Mouse (Mus musculus): ENCODE data around the gene Iqcc.

GRCm38 (mm10) chr4:129662255-129662813 is 43.4 kb upstream of the Iqcc start:
- TF ChIP-seq CTCF (conservative IDR thresholded peaks at IDR 0.05; ENCODE audit: insufficient read depth, insufficient read length, low read depth, low read length) (no peak), POLR2A (IDR thresholded peaks at IDR 0.05; ENCODE audit: low read depth, low read length) (no peak)
